Mouse (Mus musculus) intestine, embryonic 15.5 days (tissue): ENCODE results near the gene Chaf1b. TPM values are rescaled to one million over a fixed set of nuclear protein-coding genes. Genes with fewer than 3 reads are reported as not detected.

Experiments
- ATAC-seq: fragments of 200-750 bp; cut with Nextera tagmentation; 2 replicates; pipeline ENCODE4 v1.8.0; 2017; ENCODE audit warnings: moderate TSS enrichment, moderate library complexity
- H3K27ac ChIP-seq: fragments of 300-500 bp; sonication (generic); 2 replicates; pipeline ENCODE4 v1.5.1; 2015; ENCODE audit warnings: mild to moderate bottlenecking, inconsistent platforms
- H3K27me3 ChIP-seq: fragments of 300-500 bp; sonication (generic); replicated peaks from 2 replicates; pipeline ENCODE4 v1.6.1; 2015; ENCODE audit warnings: inconsistent platforms
- H3K36me3 ChIP-seq: fragments of 300-500 bp; sonication (generic); 2 replicates; pipeline ENCODE4 v1.6.1; 2015; ENCODE audit warnings: inconsistent platforms
- H3K4me1 ChIP-seq: fragments of 300-500 bp; sonication (generic); replicated peaks from 2 replicates; pipeline ENCODE4 v1.6.1; 2015; ENCODE audit warnings: inconsistent platforms
- H3K4me2 ChIP-seq: fragments of 300-500 bp; sonication (generic); replicated peaks from 2 replicates; pipeline ENCODE4 v1.6.1; 2015; ENCODE audit warnings: mild to moderate bottlenecking, inconsistent platforms
- H3K4me3 ChIP-seq: fragments of 300-500 bp; sonication (generic); replicated peaks from 2 replicates; pipeline ENCODE4 v1.5.1; 2015; ENCODE audit warnings: inconsistent platforms
- H3K9ac ChIP-seq: fragments of 300-500 bp; sonication (generic); 2 replicates; pipeline ENCODE4 v1.6.1; 2015; ENCODE audit warnings: inconsistent platforms
- H3K9me3 ChIP-seq: fragments of 300-500 bp; sonication (generic); 2 replicates; pipeline ENCODE4 v1.6.1; 2016; ENCODE audit warnings: inconsistent platforms
- WGBS: fragments of 180-500 bp; shearing (Covaris S2); methylation state at CpG from one replicate; pipeline ENCODE4 v1.1.7; 2015; 5-methylcytosine and 5-hydroxymethylcytosine counted together
- polyA plus RNA-seq: library from polyadenylated mRNA; unstranded; fragments of >200 nt; fragmentation: Nextera tagmentation; extraction: Ambion mirVana; gene quantifications from 2 replicates; pipeline ENCODE4 v1.2.1, GENCODE M21; 2015

Gene Chaf1b
- polyA plus RNA-seq, 1 experiment from 2014 or later = 62.1 TPM

GRCm38 (mm10) chr16:93893285-93893684 is 9.6 kb downstream of the Chaf1b start:
- Histone ChIP-seq H3K27ac (no peak overlapping the region), H3K9ac (no peak overlapping the region), H3K36me3 (peaks cover 19% of the 10 kb centered on the region; the same call in 1 of the 2 replicates), H3K9me3 (no peaks in the 10 kb centered on the region), H3K27me3 (no peaks in the 10 kb centered on the region), H3K4me2 (no peak overlapping the region), H3K4me3 (no peak overlapping the region), H3K4me1 (no peaks in the 10 kb centered on the region)
- no peak for ATAC-seq
- WGBS = 87% methylated on average over 5 of the region's 5 CpGs

- H3K9ac ChIP-seq = no peak overlapping the region
- 78% methylated on average over 6 of the region's 6 CpGs for WGBS
- no peak overlapping the region for H3K4me3 ChIP-seq
- H3K36me3 ChIP-seq = no peaks in the 10 kb centered on the region
- H3K27ac ChIP-seq = no peak overlapping the region
- no peak overlapping the region for H3K4me2 ChIP-seq
- H3K9me3 ChIP-seq = no peaks in the 10 kb centered on the region
- H3K27me3 ChIP-seq = no peaks in the 10 kb centered on the region
- H3K4me1 ChIP-seq = no peaks in the 10 kb centered on the region; the same call in 1 of the 2 replicates
- no peak for ATAC-seq
Measured at GRCm38 (mm10) chr16:93903027-93903426, 19.3 kb downstream of the Chaf1b start.

- H3K36me3 ChIP-seq = no peaks in the 10 kb centered on the region
- H3K9me3 ChIP-seq = no peaks in the 10 kb centered on the region
- no peak overlapping the region for H3K27ac ChIP-seq
- H3K27me3 ChIP-seq = no peaks in the 10 kb centered on the region
- 60% methylated on average over 11 of the region's 11 CpGs for WGBS
- H3K4me1 ChIP-seq = peaks cover 5% of the 10 kb centered on the region; the same call in 1 of the 2 replicates
- H3K4me3 ChIP-seq = no peak overlapping the region
- no peak overlapping the region for H3K9ac ChIP-seq
- no peak overlapping the region for H3K4me2 ChIP-seq
- ATAC-seq = peak; percentile 48
Measured at GRCm38 (mm10) chr16:93906156-93907014, 22.7 kb downstream of the Chaf1b start.

GRCm38 (mm10) chr16:93907761-93908160 is 24.1 kb downstream of the Chaf1b start:
- Histone ChIP-seq H3K4me1 (peaks cover 9% of the 10 kb centered on the region; the same call in 1 of the 2 replicates), H3K27ac (no peak overlapping the region), H3K9ac (no peak overlapping the region), H3K9me3 (no peaks in the 10 kb centered on the region), H3K36me3 (no peaks in the 10 kb centered on the region), H3K4me2 (no peak overlapping the region), H3K27me3 (no peaks in the 10 kb centered on the region), H3K4me3 (no peak overlapping the region)
- ATAC-seq = no peak
- 70% methylated on average over 5 of the region's 5 CpGs for WGBS

- 90% methylated on average over 8 of the region's 8 CpGs for WGBS
- no peak overlapping the region for H3K4me3 ChIP-seq
- peaks cover 9% of the 10 kb centered on the region; the same call in 1 of the 2 replicates for H3K4me1 ChIP-seq
- H3K9me3 ChIP-seq = no peaks in the 10 kb centered on the region
- no peak overlapping the region for H3K9ac ChIP-seq
- no peak for ATAC-seq
- H3K4me2 ChIP-seq = no peak overlapping the region
- H3K27me3 ChIP-seq = no peaks in the 10 kb centered on the region
- no peak overlapping the region for H3K27ac ChIP-seq
- no peaks in the 10 kb centered on the region for H3K36me3 ChIP-seq
Measured at GRCm38 (mm10) chr16:93908196-93908595, 24.5 kb downstream of the Chaf1b start.

GRCm38 (mm10) chr16:93909936-93910335 is 26.2 kb downstream of the Chaf1b start:
- H3K4me2 ChIP-seq = no peak overlapping the region
- no peaks in the 10 kb centered on the region for H3K27me3 ChIP-seq
- no peak overlapping the region for H3K4me3 ChIP-seq
- no peak overlapping the region for H3K27ac ChIP-seq
- ATAC-seq = no peak
- no peaks in the 10 kb centered on the region for H3K9me3 ChIP-seq
- no peaks in the 10 kb centered on the region for H3K36me3 ChIP-seq
- H3K9ac ChIP-seq = no peak overlapping the region
- peaks cover 11% of the 10 kb centered on the region; the same call in 1 of the 2 replicates for H3K4me1 ChIP-seq
- 76% methylated on average over 3 of the region's 3 CpGs for WGBS

GRCm38 (mm10) chr16:93910735-93911665 is 27.3 kb downstream of the Chaf1b start:
- H3K9me3 ChIP-seq = no peaks in the 10 kb centered on the region
- H3K4me2 ChIP-seq = no peak overlapping the region; the same call in 1 of the 2 replicates
- peak; percentile 26 for ATAC-seq
- H3K27me3 ChIP-seq = no peaks in the 10 kb centered on the region
- WGBS = 56% methylated on average over 28 of the region's 28 CpGs
- no peaks in the 10 kb centered on the region for H3K36me3 ChIP-seq
- no peak overlapping the region for H3K4me3 ChIP-seq
- peaks cover 11% of the 10 kb centered on the region; the same call in 1 of the 2 replicates for H3K4me1 ChIP-seq
- no peak overlapping the region for H3K9ac ChIP-seq
- H3K27ac ChIP-seq = no peak overlapping the region

GRCm38 (mm10) chr16:93912158-93912557 is 28.5 kb downstream of the Chaf1b start:
- H3K4me2 ChIP-seq = no peak overlapping the region
- no peak overlapping the region for H3K27ac ChIP-seq
- WGBS = 38% methylated on average over 5 of the region's 5 CpGs
- no peaks in the 10 kb centered on the region for H3K36me3 ChIP-seq
- no peak for ATAC-seq
- H3K9ac ChIP-seq = no peak overlapping the region
- H3K4me1 ChIP-seq = peaks cover 11% of the 10 kb centered on the region; the same call in 1 of the 2 replicates
- no peaks in the 10 kb centered on the region for H3K27me3 ChIP-seq
- H3K4me3 ChIP-seq = no peak overlapping the region
- H3K9me3 ChIP-seq = no peaks in the 10 kb centered on the region

- Histone ChIP-seq H3K9ac (no peak overlapping the region), H3K27me3 (no peaks in the 10 kb centered on the region), H3K4me3 (no peak overlapping the region), H3K4me2 (no peak overlapping the region), H3K9me3 (no peaks in the 10 kb centered on the region), H3K27ac (no peak overlapping the region), H3K36me3 (no peaks in the 10 kb centered on the region), H3K4me1 (0 out of 2 replicates have a peak, but pooled peaks cover 11% of the 10 kb centered on the region)
- no peak for ATAC-seq
- 59% methylated on average over 3 of the region's 3 CpGs for WGBS
Measured at GRCm38 (mm10) chr16:93912808-93913207, 29.1 kb downstream of the Chaf1b start.

GRCm38 (mm10) chr16:93913881-93914576 is 30.3 kb downstream of the Chaf1b start:
- no peak overlapping the region for H3K9ac ChIP-seq
- no peak for ATAC-seq
- WGBS = 73% methylated on average over 10 of the region's 10 CpGs
- H3K27me3 ChIP-seq = no peaks in the 10 kb centered on the region
- H3K4me2 ChIP-seq = no peak overlapping the region
- H3K4me3 ChIP-seq = no peak overlapping the region
- H3K36me3 ChIP-seq = no peaks in the 10 kb centered on the region
- no peaks in the 10 kb centered on the region for H3K9me3 ChIP-seq
- H3K27ac ChIP-seq = no peak overlapping the region
- 0 out of 2 replicates have a peak, but pooled peaks cover 14% of the 10 kb centered on the region for H3K4me1 ChIP-seq

- H3K4me2 ChIP-seq = no peak overlapping the region
- H3K27ac ChIP-seq = no peak overlapping the region
- H3K4me3 ChIP-seq = no peak overlapping the region
- no peak overlapping the region for H3K9ac ChIP-seq
- ATAC-seq = no peak
- WGBS = 38% methylated on average over 7 of the region's 10 CpGs
- no peaks in the 10 kb centered on the region for H3K36me3 ChIP-seq
- H3K27me3 ChIP-seq = no peaks in the 10 kb centered on the region
- H3K4me1 ChIP-seq = 0 out of 2 replicates have a peak, but pooled peaks cover 14% of the 10 kb centered on the region
- no peaks in the 10 kb centered on the region for H3K9me3 ChIP-seq
Measured at GRCm38 (mm10) chr16:93915338-93915849, 31.7 kb downstream of the Chaf1b start.
